Mouse (Mus musculus) R1 (cell line): ENCODE results near the gene Aig1.

Experiments
- DNase-seq: peaks from one replicate; pipeline ENCODE4 v3.0.0-alpha.2; 2018; ENCODE audit warnings: low read depth, low spot score

Gene Aig1

GRCm38 (mm10) chr10:13631796-13632195 is 237.0 kb downstream of the Aig1 start:
- peak; percentile 44 for DNase-seq

DNA sequence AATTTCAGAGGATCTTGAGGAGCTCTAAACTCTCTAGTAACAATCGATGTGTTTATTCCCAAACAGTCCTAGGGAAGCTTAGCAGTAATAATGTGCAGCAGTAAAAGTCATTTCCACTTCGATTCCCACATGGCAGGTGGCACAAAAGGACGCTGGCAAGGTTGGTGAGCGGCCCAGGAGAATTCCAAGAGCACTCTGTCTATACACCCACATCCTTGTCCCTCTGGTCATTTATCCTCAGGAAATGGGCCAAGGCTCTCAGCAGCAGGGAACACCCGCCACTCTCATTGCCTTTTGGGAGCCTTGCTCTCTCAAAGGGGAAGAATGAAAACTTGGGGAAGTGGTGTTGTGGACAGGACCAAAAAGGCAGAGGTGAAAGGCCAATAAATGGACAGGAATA is 245.0 kb downstream of the Aig1 start:
- no peak for DNase-seq

DNA sequence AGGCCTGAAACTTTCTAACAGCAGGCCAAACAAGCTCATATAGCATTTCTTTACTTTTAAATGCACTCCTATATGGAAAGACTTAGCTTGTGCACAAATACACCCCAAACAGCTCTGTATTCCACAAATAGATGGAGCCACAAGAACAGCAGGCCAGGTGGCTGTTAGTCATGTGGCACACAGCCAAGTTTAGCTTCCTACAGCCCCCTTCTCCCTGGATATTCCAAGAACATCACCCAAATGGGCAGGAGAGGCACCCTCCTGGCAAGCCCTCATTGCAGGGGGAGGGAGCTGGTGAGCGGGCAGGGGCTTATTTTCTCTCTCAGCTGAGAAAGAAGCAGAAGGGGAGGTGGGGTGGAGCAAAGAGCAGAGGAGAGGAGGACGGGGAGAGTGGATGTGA is 267.9 kb downstream of the Aig1 start:
- no peak for DNase-seq

- DNase-seq: no peak
Measured at GRCm38 (mm10) chr10:13597491-13597890, 271.3 kb downstream of the Aig1 start.
